Mouse (Mus musculus) lung, postnatal 4 days (tissue): ENCODE measurements around the gene Dis3l2.

Source experiments
- DNase-seq, 2 experiments: peaks; one replicate each; pipeline ENCODE4 v3.0.0; 2021

Gene Dis3l2

GRCm38 (mm10) chr1:86703300-86703964, at the start of gene Dis3l2:
Dis3l2 (plus strand) TSS chr1:86703808.
- peak; percentile 88 to 89 for DNase-seq

- no peak for DNase-seq
Measured at GRCm38 (mm10) chr1:86657071-86657470, 46.5 kb upstream of the Dis3l2 start.

- no peak for DNase-seq
Measured at GRCm38 (mm10) chr1:86665091-86665490, 38.5 kb upstream of the Dis3l2 start.

- DNase-seq, result peak; percentile 76 to 79
Measured at GRCm38 (mm10) chr1:86669552-86670273, 33.9 kb upstream of the Dis3l2 start.

GRCm38 (mm10) chr1:86670279-86671038, 33.1 kb upstream of the Dis3l2 start, which contains the start of gene Nppc:
Nppc (minus strand) TSS chr1:86670571.
- DNase-seq, result peak; percentile 68 to 70

- no peak for DNase-seq
Measured at GRCm38 (mm10) chr1:86674385-86674784, 29.2 kb upstream of the Dis3l2 start.

GRCm38 (mm10) chr1:86675126-86675525, 28.5 kb upstream of the Dis3l2 start:
- DNase-seq, result no peak

- DNase-seq, result no peak
Measured at GRCm38 (mm10) chr1:86677624-86678023, 26.0 kb upstream of the Dis3l2 start.

GRCm38 (mm10) chr1:86678667-86679066, 24.9 kb upstream of the Dis3l2 start:
- no peak for DNase-seq

GRCm38 (mm10) chr1:86687236-86687635, 16.4 kb upstream of the Dis3l2 start:
- no peak for DNase-seq

- no peak for DNase-seq
Measured at GRCm38 (mm10) chr1:86691027-86691426, 12.6 kb upstream of the Dis3l2 start.

GRCm38 (mm10) chr1:86696948-86697347, 6.7 kb upstream of the Dis3l2 start:
- no peak for DNase-seq

GRCm38 (mm10) chr1:86698721-86699120, 4.9 kb upstream of the Dis3l2 start:
- no peak for DNase-seq

GRCm38 (mm10) chr1:86699346-86700136, 4.1 kb upstream of the Dis3l2 start:
- no peak for DNase-seq

GRCm38 (mm10) chr1:86700367-86700766, 3.2 kb upstream of the Dis3l2 start:
- no peak for DNase-seq

GRCm38 (mm10) chr1:86703965-86704326, 338 bp downstream of the Dis3l2 start:
- DNase-seq, result no peak

GRCm38 (mm10) chr1:86705461-86705860, 1.9 kb downstream of the Dis3l2 start:
- DNase-seq, result no peak

- no peak for DNase-seq
Measured at GRCm38 (mm10) chr1:86709546-86709945, 5.9 kb downstream of the Dis3l2 start.

GRCm38 (mm10) chr1:86712045-86712444, 8.4 kb downstream of the Dis3l2 start:
- DNase-seq, result no peak

GRCm38 (mm10) chr1:86713054-86713453, 9.4 kb downstream of the Dis3l2 start:
- no peak for DNase-seq

- no peak for DNase-seq
Measured at GRCm38 (mm10) chr1:86718190-86718589, 14.6 kb downstream of the Dis3l2 start.

GRCm38 (mm10) chr1:86719391-86719790, 15.8 kb downstream of the Dis3l2 start:
- no peak for DNase-seq
